Mouse (Mus musculus) lung, adult 2 months (tissue): ENCODE measurements around the gene E030018B13Rik.

Source experiments
- CTCF ChIP-seq: fragments of 200-500 bp; IDR thresholded peaks from 2 replicates; pipeline ENCODE4 v1.5.1; 2011; ENCODE audit warnings: mild to moderate bottlenecking, low read length, control low read depth; ENCODE audit not compliant: insufficient read depth
- POLR2A ChIP-seq: fragments of 200-500 bp; IDR thresholded peaks from 2 replicates; pipeline ENCODE4 v1.6.1; 2011; ENCODE audit warnings: low read depth, mild to moderate bottlenecking, control low read depth, low read length, borderline replicate concordance; ENCODE audit errors: extremely low read depth

DNA sequence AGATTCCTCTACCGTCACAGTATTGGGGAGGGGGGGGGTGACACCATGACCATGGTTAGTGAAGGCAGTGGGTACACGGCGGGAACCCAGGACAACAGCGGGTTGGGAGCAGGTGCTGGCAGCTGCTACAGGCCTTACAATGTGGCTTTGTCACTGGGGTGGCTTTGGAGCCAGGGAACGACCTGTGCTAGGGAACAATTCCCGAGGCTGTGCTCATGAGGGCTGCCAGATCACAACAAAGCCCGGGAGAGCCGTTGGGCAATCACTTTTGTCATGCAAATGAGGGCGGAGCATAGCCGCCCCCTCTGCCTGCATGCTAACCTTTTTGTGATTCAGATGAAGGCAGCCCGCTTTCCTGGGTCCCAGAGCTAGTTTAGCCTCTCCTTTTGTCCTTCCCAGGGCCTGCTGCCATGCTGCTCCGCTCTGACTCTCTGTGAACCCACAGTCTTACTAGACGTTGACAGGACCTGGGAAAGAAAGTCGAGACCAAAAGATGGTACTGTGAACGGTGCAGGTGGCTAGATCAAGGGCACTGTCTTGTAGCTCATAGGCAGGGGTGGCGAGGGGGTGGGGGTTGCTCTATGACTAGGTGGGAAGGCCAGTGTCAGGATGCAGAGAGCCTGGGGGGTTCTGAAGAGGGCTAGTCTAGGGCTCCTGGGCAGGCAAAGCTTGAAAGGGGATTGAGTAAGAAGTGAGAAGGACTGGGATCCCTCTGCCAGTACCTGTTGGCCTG lies 40.5 kb downstream of the E030018B13Rik start:
- TF ChIP-seq POLR2A (no peak), CTCF (no peak)
